Mouse (Mus musculus): Measurements from ENCODE around the gene Phactr4. TPM values are rescaled to one million over a fixed set of nuclear protein-coding genes. Genes with fewer than 3 reads are reported as not detected.
A peak's percentile ranks its signal among the peaks of the same experiment; 100 is the strongest.

Gene Phactr4
- polyA plus RNA-seq, 1 experiment from 2014 or later = 32.9 TPM

DNA sequence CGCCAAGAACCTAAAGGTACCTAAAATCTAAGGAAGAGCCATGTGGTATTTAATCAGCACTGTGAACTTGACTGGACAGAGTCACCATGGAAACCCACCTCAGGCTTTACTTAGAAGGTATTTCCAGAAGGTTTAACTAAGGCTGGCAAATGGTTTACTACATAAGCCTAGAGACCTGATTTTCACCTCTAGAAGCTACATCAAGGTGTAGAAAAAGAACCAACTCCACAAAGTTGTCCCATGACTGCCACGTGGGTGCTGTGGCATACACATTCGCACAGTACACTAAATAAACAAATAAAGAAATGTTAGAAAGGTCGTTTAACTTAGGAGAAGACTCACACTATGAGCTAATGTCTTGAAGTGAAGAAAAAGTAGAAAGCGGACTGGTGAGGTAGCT lies 17.7 kb downstream of the Phactr4 start:
- no peaks in the 10 kb centered on the region for H3K9me3 ChIP-seq (ENCODE audit: control insufficient read depth, low read length)
- H3K27ac ChIP-seq (replicated peaks; ENCODE audit: low read depth, low read length) = no peak overlapping the region
- H3K27me3 ChIP-seq (ENCODE audit: control insufficient read depth, insufficient read depth, low read length) = no peaks in the 10 kb centered on the region
- H3K4me3 ChIP-seq (ENCODE audit: low read depth, low read length) = no peak overlapping the region
- no peaks in the 10 kb centered on the region for H3K4me1 ChIP-seq (ENCODE audit: control insufficient read depth, insufficient read depth, low read length)
- ATAC-seq (ENCODE audit: insufficient number of reproducible peaks, low FRiP score, low TSS enrichment, low read depth) = no peak
- H3K9ac ChIP-seq (ENCODE audit: low read length) = no peak overlapping the region
- WGBS = 86% methylated on average over 5 of the region's 5 CpGs
- no peaks in the 10 kb centered on the region for H3K36me3 ChIP-seq (ENCODE audit: control insufficient read depth, insufficient read depth, low read length)
- no peak overlapping the region for H3K4me2 ChIP-seq (ENCODE audit: low read depth, severe bottlenecking)
- no peak for DNase-seq (ENCODE audit: low spot score)

- Histone ChIP-seq H3K4me2 (ENCODE audit: low read depth, severe bottlenecking) (no peak overlapping the region), H3K9me3 (ENCODE audit: control insufficient read depth, low read length) (no peaks in the 10 kb centered on the region), H3K27me3 (ENCODE audit: control insufficient read depth, insufficient read depth, low read length) (no peaks in the 10 kb centered on the region), H3K4me3 (ENCODE audit: low read depth, low read length) (no peak overlapping the region), H3K27ac (replicated peaks; ENCODE audit: low read depth, low read length) (no peak overlapping the region), H3K4me1 (ENCODE audit: control insufficient read depth, insufficient read depth, low read length) (peaks cover 3% of the 10 kb centered on the region; the same call in 1 of the 2 replicates), H3K36me3 (ENCODE audit: control insufficient read depth, insufficient read depth, low read length) (no peaks in the 10 kb centered on the region), H3K9ac (ENCODE audit: low read length) (no peak overlapping the region)
- WGBS = 81% methylated on average over 5 of the region's 5 CpGs
- no peak for DNase-seq (ENCODE audit: low spot score)
- no peak for ATAC-seq (ENCODE audit: insufficient number of reproducible peaks, low FRiP score, low TSS enrichment, low read depth)
Measured at GRCm38 (mm10) chr4:132403063-132403660, 19.1 kb downstream of the Phactr4 start.

DNA sequence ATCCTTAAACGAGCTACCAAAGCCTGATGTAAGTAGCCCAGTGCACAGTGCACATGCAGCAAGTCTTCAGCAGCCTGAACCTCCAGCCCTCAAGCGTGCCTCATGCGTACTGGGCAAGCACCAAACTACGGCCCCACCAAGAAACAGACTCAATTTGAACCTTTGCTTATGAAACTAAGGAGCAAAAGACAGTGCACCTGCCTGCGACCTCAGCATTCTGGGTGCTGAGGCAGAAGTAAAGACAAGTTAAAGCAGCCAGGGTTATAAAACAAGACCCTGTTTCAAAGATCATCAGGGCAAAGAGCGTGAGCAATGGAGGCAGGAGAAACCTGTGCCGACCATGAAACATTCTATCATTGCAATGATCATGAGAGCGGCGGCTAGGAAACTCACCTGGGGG lies 21.3 kb downstream of the Phactr4 start:
- peaks cover 5% of the 10 kb centered on the region; the same call in 1 of the 2 replicates for H3K4me1 ChIP-seq (ENCODE audit: control insufficient read depth, insufficient read depth, low read length)
- H3K4me3 ChIP-seq (ENCODE audit: low read depth, low read length) = no peak overlapping the region
- H3K4me2 ChIP-seq (ENCODE audit: low read depth, severe bottlenecking) = no peak overlapping the region
- no peaks in the 10 kb centered on the region for H3K9me3 ChIP-seq (ENCODE audit: control insufficient read depth, low read length)
- no peaks in the 10 kb centered on the region for H3K27me3 ChIP-seq (ENCODE audit: control insufficient read depth, insufficient read depth, low read length)
- H3K27ac ChIP-seq (replicated peaks; ENCODE audit: low read depth, low read length) = no peak overlapping the region
- no peaks in the 10 kb centered on the region for H3K36me3 ChIP-seq (ENCODE audit: control insufficient read depth, insufficient read depth, low read length)
- ATAC-seq (ENCODE audit: insufficient number of reproducible peaks, low FRiP score, low TSS enrichment, low read depth) (no peak), DNase-seq (ENCODE audit: low spot score) (no peak)
- 94% methylated on average over 9 of the region's 9 CpGs for WGBS
- no peak overlapping the region for H3K9ac ChIP-seq (ENCODE audit: low read length)

- peaks cover 5% of the 10 kb centered on the region; the same call in 1 of the 2 replicates for H3K4me1 ChIP-seq (ENCODE audit: control insufficient read depth, insufficient read depth, low read length)
- no peaks in the 10 kb centered on the region for H3K9me3 ChIP-seq (ENCODE audit: control insufficient read depth, low read length)
- DNase-seq (ENCODE audit: low spot score) (no peak), ATAC-seq (ENCODE audit: insufficient number of reproducible peaks, low FRiP score, low TSS enrichment, low read depth) (no peak)
- H3K27me3 ChIP-seq (ENCODE audit: control insufficient read depth, insufficient read depth, low read length) = no peaks in the 10 kb centered on the region
- H3K36me3 ChIP-seq (ENCODE audit: control insufficient read depth, insufficient read depth, low read length) = no peaks in the 10 kb centered on the region
- no peak overlapping the region for H3K4me2 ChIP-seq (ENCODE audit: low read depth, severe bottlenecking)
- no peak overlapping the region for H3K9ac ChIP-seq (ENCODE audit: low read length)
- WGBS = 82% methylated on average over 5 of the region's 5 CpGs
- no peak overlapping the region for H3K4me3 ChIP-seq (ENCODE audit: low read depth, low read length)
- H3K27ac ChIP-seq (replicated peaks; ENCODE audit: low read depth, low read length) = no peak overlapping the region
Measured at GRCm38 (mm10) chr4:132398863-132399262, 23.4 kb downstream of the Phactr4 start.

GRCm38 (mm10) chr4:132398045-132398774 lies 24.1 kb downstream of the Phactr4 start:
- Histone ChIP-seq H3K4me2 (ENCODE audit: low read depth, severe bottlenecking) (no peak overlapping the region), H3K4me3 (ENCODE audit: low read depth, low read length) (no peak overlapping the region), H3K27ac (replicated peaks; ENCODE audit: low read depth, low read length) (no peak overlapping the region), H3K9me3 (ENCODE audit: control insufficient read depth, low read length) (no peaks in the 10 kb centered on the region), H3K9ac (ENCODE audit: low read length) (no peak overlapping the region), H3K27me3 (ENCODE audit: control insufficient read depth, insufficient read depth, low read length) (no peaks in the 10 kb centered on the region), H3K36me3 (ENCODE audit: control insufficient read depth, insufficient read depth, low read length) (no peaks in the 10 kb centered on the region), H3K4me1 (ENCODE audit: control insufficient read depth, insufficient read depth, low read length) (peaks cover 5% of the 10 kb centered on the region; the same call in 1 of the 2 replicates)
- ATAC-seq (ENCODE audit: insufficient number of reproducible peaks, low FRiP score, low TSS enrichment, low read depth) = no peak
- peak; percentile 48 for DNase-seq (ENCODE audit: low spot score)
- WGBS = 54% methylated on average over 11 of the region's 11 CpGs

DNA sequence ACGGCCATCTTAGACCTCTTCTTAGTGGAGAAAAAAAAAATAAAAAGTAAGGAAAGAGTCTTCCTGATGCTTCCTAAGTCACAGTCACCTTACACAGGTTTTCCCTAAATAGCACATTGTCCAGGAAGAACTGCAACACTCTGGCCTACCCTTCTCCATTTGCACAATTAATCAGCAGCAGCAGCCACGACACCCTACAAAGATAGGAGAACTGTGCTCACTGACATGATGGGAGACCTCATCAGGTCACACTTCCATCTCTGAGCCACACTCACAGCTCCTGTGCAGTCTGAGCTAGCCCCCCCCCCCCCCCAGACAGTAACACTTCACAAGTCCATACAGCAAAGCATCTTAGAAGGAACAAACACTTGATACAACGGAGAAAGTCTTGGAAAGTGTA lies 25.2 kb downstream of the Phactr4 start:
- WGBS = 84% methylated on average over 3 of the region's 3 CpGs

GRCm38 (mm10) chr4:132396251-132396650 lies 26.0 kb downstream of the Phactr4 start:
- Histone ChIP-seq H3K9me3 (ENCODE audit: control insufficient read depth, low read length) (no peaks in the 10 kb centered on the region), H3K4me1 (ENCODE audit: control insufficient read depth, insufficient read depth, low read length) (peaks cover 5% of the 10 kb centered on the region; the same call in 1 of the 2 replicates), H3K36me3 (ENCODE audit: control insufficient read depth, insufficient read depth, low read length) (no peaks in the 10 kb centered on the region), H3K27me3 (ENCODE audit: control insufficient read depth, insufficient read depth, low read length) (no peaks in the 10 kb centered on the region), H3K9ac (ENCODE audit: low read length) (no peak overlapping the region), H3K4me2 (ENCODE audit: low read depth, severe bottlenecking) (no peak overlapping the region), H3K4me3 (ENCODE audit: low read depth, low read length) (no peak overlapping the region), H3K27ac (replicated peaks; ENCODE audit: low read depth, low read length) (no peak overlapping the region)
- DNase-seq (ENCODE audit: low spot score) (no peak), ATAC-seq (ENCODE audit: insufficient number of reproducible peaks, low FRiP score, low TSS enrichment, low read depth) (no peak)
- 91% methylated on average over 7 of the region's 7 CpGs for WGBS

More for the DNA sequence above, 25.2 kb downstream of the Phactr4 start:
- Histone ChIP-seq H3K4me3 (ENCODE audit: low read depth, low read length) (no peak overlapping the region), H3K27ac (replicated peaks; ENCODE audit: low read depth, low read length) (no peak overlapping the region), H3K4me2 (ENCODE audit: low read depth, severe bottlenecking) (no peak overlapping the region), H3K9me3 (ENCODE audit: control insufficient read depth, low read length) (no peaks in the 10 kb centered on the region), H3K36me3 (ENCODE audit: control insufficient read depth, insufficient read depth, low read length) (no peaks in the 10 kb centered on the region), H3K27me3 (ENCODE audit: control insufficient read depth, insufficient read depth, low read length) (no peaks in the 10 kb centered on the region), H3K9ac (ENCODE audit: low read length) (no peak overlapping the region), H3K4me1 (ENCODE audit: control insufficient read depth, insufficient read depth, low read length) (peaks cover 5% of the 10 kb centered on the region; the same call in 1 of the 2 replicates)
- DNase-seq (ENCODE audit: low spot score) (no peak), ATAC-seq (ENCODE audit: insufficient number of reproducible peaks, low FRiP score, low TSS enrichment, low read depth) (no peak)

- Histone ChIP-seq H3K4me1 (ENCODE audit: control insufficient read depth, insufficient read depth, low read length) (no peaks in the 10 kb centered on the region), H3K4me2 (ENCODE audit: low read depth, severe bottlenecking) (no peak overlapping the region), H3K27ac (replicated peaks; ENCODE audit: low read depth, low read length) (no peak overlapping the region), H3K9ac (ENCODE audit: low read length) (no peak overlapping the region), H3K9me3 (ENCODE audit: control insufficient read depth, low read length) (no peaks in the 10 kb centered on the region), H3K27me3 (ENCODE audit: control insufficient read depth, insufficient read depth, low read length) (no peaks in the 10 kb centered on the region), H3K36me3 (ENCODE audit: control insufficient read depth, insufficient read depth, low read length) (no peaks in the 10 kb centered on the region), H3K4me3 (ENCODE audit: low read depth, low read length) (no peak overlapping the region)
- WGBS = 95% methylated on average over 8 of the region's 8 CpGs
- DNase-seq (ENCODE audit: low spot score) = no peak
- ATAC-seq (ENCODE audit: insufficient number of reproducible peaks, low FRiP score, low TSS enrichment, low read depth) = no peak
Measured at GRCm38 (mm10) chr4:132391063-132391740, 31.1 kb downstream of the Phactr4 start.

Data from limb, embryonic 11.5 days (tissue).